Mouse (Mus musculus) megakaryocyte, embryonic 14.5 days (primary cell): ENCODE measurements around the gene Gucd1.

ENCODE experiments used
- FLI1 ChIP-seq: IDR thresholded peaks from 2 replicates; pipeline ENCODE4 v1.6.1; 2012; ENCODE audit warnings: low read length, inconsistent platforms, mixed read lengths
- GATA1 ChIP-seq: IDR thresholded peaks from 3 replicates; pipeline ENCODE4 v1.6.1; 2012; ENCODE audit warnings: mixed read lengths, low read length, inconsistent platforms, borderline replicate concordance

- TF ChIP-seq GATA1: peak; percentile 99
- TF ChIP-seq FLI1: no peak
Observed at GRCm38 (mm10) chr10:75301937-75302336, 215.8 kb downstream of the Gucd1 start.
